Mouse (Mus musculus): Measurements from ENCODE around the gene Mrpl22.
A peak's percentile ranks its signal among the peaks of the same experiment; 100 is the strongest.
"Not testable (repeated sequence)": the region's sequence is repeated elsewhere in the genome, so short reads cannot be mapped to it uniquely, and the experiment has no call there.

The Mrpl22 gene

GRCm38 (mm10) chr11:58183579-58183978, 12.1 kb downstream of the Mrpl22 start:
- DNase-seq = no peak

DNA sequence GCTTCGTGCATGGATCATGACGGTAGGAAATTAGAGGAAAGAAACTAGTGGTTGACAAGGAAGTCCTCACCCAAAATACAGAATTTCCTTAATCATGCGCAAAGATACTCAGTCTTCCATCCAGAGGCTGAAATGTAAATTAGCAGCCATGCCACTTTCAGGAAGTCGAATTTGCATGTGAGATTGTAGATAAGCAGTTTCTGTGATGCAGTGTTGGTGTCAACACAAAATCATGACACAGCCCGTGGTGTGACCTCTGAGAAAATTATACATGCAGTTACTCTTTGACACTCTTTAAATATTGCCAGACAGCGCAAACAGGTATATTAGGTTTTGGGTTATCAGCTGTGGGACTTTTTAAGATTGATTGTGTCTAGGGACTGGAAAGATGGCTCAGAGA, 18.2 kb downstream of the Mrpl22 start:
- no peak for DNase-seq

- no peak for DNase-seq
These were observed 21.9 kb downstream of the Mrpl22 start for GRCm38 (mm10) chr11:58193326-58193725.

- no peak for DNase-seq
These were observed 22.5 kb downstream of the Mrpl22 start for GRCm38 (mm10) chr11:58193860-58194520.

- no peak for DNase-seq
These were observed 27.2 kb downstream of the Mrpl22 start for GRCm38 (mm10) chr11:58198663-58199062.

DNA sequence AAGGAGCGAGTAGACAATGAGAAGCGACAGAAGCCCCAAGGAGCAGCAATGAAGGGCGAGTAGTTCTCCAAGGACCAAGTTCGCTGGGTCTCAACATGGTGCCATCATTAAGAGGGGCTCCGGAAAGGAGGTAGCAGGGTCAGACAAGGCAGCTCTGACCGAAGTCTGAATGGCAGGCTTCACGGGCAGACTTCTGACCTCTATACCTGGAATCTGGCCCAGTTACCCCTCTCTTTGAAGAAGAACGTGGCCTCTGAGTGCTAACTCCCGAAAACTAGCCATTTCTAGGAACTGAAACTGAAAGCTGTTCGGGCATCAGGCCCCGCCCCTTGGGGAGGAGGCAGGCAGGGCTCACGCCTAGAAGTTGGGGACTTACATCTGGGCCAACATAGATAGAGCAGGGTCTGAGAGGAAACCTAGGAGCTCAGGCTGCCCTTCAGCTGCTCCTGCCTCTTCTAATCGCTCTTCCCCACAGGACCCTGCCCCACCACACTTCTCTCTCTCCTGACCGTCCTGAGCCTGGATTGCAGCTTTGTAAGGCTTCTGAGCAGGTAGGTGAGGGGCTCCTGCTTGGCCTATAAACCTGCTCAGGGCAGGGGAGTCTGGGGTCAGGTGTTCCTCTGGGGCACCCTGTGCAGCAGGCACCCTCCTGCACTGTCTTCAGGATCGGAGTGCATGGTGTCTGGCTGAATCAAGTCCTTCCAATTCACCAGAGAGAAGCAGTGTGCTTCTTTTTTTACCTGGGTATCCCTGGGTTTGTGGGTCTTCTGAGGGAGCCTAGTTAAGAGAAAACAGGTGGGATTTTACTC, 28.0 kb downstream of the Mrpl22 start, which contains the start of the genes Igtp and Irgm2:
Gene Igtp, plus strand, starts transcription at position 328 of the 809 bp plus-strand sequence.
Gene Irgm2, plus strand, starts transcription at position 390 of the 809 bp plus-strand sequence.
- DNase-seq = peak; percentile 87

- DNase-seq = no peak
These were observed 28.8 kb downstream of the Mrpl22 start for GRCm38 (mm10) chr11:58200226-58200625.

DNA sequence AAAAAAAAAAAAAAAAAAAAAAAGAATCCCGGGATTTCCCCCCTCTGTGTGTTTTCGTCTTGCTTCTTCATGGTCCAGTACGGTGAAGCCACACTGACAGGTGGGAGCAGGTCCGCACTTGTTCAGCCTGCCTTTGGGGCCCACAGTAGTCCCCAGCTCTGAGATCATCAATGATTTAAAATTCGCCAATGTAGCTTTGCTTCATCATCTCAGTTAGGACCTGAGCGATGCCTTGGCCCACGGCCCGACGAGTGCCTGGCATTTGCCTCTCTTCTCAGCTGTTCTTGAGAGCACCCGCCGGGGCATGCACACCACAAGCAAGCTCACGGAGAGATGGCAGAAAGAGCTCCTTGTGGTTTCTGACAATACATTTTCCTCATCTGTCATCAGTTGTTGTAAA, 29.6 kb downstream of the Mrpl22 start:
- no peak for DNase-seq

- DNase-seq = no peak
These were observed 38.9 kb downstream of the Mrpl22 start for GRCm38 (mm10) chr11:58210321-58210886.

- no peak for DNase-seq
These were observed 39.7 kb downstream of the Mrpl22 start for GRCm38 (mm10) chr11:58211062-58211681.

GRCm38 (mm10) chr11:58211682-58212067, 40.2 kb downstream of the Mrpl22 start:
- DNase-seq = no peak

DNA sequence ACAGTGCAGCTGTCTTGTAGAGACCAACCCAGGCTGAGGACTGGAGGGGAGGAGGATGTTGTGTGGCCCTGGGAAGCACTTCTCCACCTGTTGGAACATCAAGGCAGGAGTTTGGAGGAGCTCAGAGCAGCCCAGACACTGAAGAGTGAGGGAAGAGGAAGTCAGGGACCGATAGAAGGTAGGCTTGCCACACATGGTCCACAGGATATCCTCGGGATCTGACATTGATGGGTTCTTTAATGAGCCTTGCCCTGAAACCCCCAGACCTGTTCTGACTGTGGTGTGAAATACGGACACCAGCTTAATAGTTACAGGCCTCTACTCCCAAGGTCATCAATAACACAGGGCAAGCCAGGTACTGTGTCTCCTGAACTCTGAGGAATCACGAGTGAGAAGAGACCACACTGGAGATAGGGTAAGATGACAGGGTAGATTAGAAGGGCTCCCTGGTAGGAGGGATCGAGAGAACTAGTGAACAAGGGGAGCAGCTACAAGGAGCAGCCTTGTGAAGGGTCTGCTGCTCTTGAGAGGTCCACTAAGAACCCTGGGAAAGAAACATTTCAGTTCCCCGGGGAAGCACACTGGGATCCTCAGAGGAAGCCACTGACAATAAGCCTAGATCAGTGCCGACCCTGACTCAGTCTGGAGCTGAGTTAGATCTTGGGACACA, 42.3 kb downstream of the Mrpl22 start:
- no peak for DNase-seq

DNA sequence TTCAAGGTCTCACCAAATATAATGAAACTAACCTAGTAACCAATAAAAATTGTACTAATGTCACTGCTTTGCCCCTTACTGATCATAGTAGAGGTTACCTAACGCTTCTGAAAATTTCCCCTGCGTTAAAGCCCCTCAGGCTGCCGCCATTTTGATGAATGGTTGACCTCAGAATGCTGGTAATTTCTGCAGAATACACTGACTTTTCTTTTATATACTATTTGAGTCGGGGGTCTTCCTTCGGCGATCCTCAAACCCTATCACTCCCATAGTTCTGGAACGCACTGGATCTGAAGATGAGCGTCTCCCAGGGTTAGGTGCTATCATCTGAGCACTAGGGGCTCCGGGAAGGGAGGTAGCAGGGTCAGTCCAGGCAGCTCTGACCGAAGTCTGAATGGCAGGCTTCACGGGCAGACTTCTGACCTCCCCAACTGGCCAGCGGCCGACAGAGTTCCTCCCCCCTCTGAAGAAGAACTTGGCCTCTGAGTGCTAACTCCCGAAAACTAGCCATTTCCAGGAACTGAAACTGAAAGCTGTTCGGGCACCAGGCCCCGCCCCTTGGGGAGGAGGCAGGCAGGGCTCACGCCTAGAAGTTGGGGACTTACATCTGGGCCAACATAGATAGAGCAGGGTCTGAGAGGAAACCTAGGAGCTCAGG, 43.1 kb downstream of the Mrpl22 start:
- DNase-seq = peak; percentile 90 to 91

GRCm38 (mm10) chr11:58215049-58215430, 43.6 kb downstream of the Mrpl22 start:
- not testable (repeated sequence) for DNase-seq

- DNase-seq = no peak
These were observed 44.4 kb downstream of the Mrpl22 start for GRCm38 (mm10) chr11:58215814-58216213.

- DNase-seq = no peak
These were observed 45.4 kb downstream of the Mrpl22 start for GRCm38 (mm10) chr11:58216823-58217222.

GRCm38 (mm10) chr11:58223751-58224150, 52.3 kb downstream of the Mrpl22 start:
- no peak for DNase-seq

- peak; percentile 42 to 53 for DNase-seq
These were observed 52.9 kb downstream of the Mrpl22 start for GRCm38 (mm10) chr11:58224313-58224712.

DNA sequence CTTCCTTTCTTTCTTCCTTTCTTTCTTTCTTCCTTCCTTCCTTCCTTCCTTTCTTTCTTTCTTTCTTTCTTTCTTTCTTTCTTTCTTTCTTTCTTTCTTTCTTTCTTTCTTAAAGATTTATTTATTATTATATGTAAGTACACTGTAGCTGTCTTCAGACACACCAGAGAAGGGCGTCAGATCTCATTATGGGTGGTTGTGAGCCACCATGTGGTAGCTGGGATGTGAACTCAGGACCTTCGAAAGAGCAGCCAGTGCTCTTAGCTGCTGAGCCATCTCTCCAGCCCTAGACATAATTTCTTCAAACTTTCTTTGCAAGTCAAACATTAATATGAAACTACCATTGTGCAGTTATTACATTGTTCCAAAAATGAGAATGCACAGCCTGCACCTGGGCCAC, 53.4 kb downstream of the Mrpl22 start:
- DNase-seq = not testable (repeated sequence)

GRCm38 (mm10) chr11:58225655-58226054, 54.2 kb downstream of the Mrpl22 start:
- peak; percentile 74 to 83 for DNase-seq

GRCm38 (mm10) chr11:58226425-58226824, 55.0 kb downstream of the Mrpl22 start:
- DNase-seq = no peak

GRCm38 (mm10) chr11:58228021-58228420, 56.6 kb downstream of the Mrpl22 start:
- not testable (repeated sequence) for DNase-seq

Measured in lung, postnatal 4 days (tissue).